Mouse (Mus musculus) mature B cell (primary cell): ENCODE results near the gene Tsga10.
"Not testable (repeated sequence)": the region's sequence is repeated elsewhere in the genome, so short reads cannot be mapped to it uniquely, and the experiment has no call there.

Source experiments
- in situ Hi-C: fragments of 300-500 bp; cut with MboI; formaldehyde crosslinking; loops from 2 replicates; pipeline ENCODE4 v1.14.3; 2019

Tsga10 gene

GRCm38 (mm10) chr1:37719761-37720640, 146.2 kb downstream of the Tsga10 start, which contains the start of gene 2010300C02Rik:
Gene 2010300C02Rik (minus strand): TSS chr1:37720085.
- in situ Hi-C loops: no loop called here

- in situ Hi-C loops: no loop called here
These were observed 147.1 kb downstream of the Tsga10 start for GRCm38 (mm10) chr1:37719030-37719723.

GRCm38 (mm10) chr1:37718516-37718915, 147.7 kb downstream of the Tsga10 start:
- in situ Hi-C loops: no loop called here

- in situ Hi-C loops: no loop called here
These were observed 148.6 kb downstream of the Tsga10 start for GRCm38 (mm10) chr1:37717415-37718195.

GRCm38 (mm10) chr1:37712357-37712737, 153.9 kb downstream of the Tsga10 start:
- in situ Hi-C loops: not testable (repeated sequence)

- in situ Hi-C loops: no loop called here
These were observed 154.5 kb downstream of the Tsga10 start for GRCm38 (mm10) chr1:37711596-37712356.

GRCm38 (mm10) chr1:37711082-37711481, 155.1 kb downstream of the Tsga10 start:
- in situ Hi-C loops: no loop called here

GRCm38 (mm10) chr1:37709736-37710135, 156.5 kb downstream of the Tsga10 start:
- in situ Hi-C loops: no loop called here

- in situ Hi-C loops: no loop called here
These were observed 157.8 kb downstream of the Tsga10 start for GRCm38 (mm10) chr1:37708270-37708955.
